Mouse (Mus musculus): ENCODE results near the gene Zdhhc20. TPM values are rescaled to one million over a fixed set of nuclear protein-coding genes. Genes with fewer than 3 reads are reported as not detected.
A peak's percentile ranks its signal among the peaks of the same experiment; 100 is the strongest.
"Not testable (repeated sequence)": the region's sequence is repeated elsewhere in the genome, so short reads cannot be mapped to it uniquely, and the experiment has no call there.

Zdhhc20 gene
- polyA plus RNA-seq, 1 experiment from 2014 or later = 39.3 TPM

DNA sequence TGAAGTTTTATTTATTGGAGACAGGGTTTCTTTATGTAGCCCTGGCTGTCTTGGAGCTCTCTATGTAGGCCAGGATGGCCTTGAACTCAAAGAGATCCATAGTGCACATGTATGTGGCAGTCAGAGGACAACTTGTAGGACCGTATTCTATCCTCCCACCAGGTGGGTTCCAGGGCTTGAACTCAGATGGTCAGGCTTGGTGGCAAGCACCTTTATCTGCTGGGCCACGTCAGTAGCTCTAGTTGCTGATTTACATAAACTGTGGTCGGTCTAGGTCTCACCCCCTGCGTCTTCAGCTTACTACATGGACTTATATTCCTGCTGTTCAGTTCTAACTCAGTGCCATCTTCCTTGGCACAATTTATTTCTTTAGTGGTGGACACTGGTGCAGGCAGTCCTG lies 21.2 kb upstream of the Zdhhc20 start:
- no peak for ATAC-seq
- H3K27me3 ChIP-seq = no peaks in the 10 kb centered on the region
- in situ Hi-C loops (cut with MboI; ENCODE audit: low pct_unique_long_range_greater_than_20kb) = loop anchor here (5.0 kb wide), 2 partner anchors 104 to 229 kb away; no protein-coding TSS in a partner anchor
- POLR2A ChIA-PET = no interaction called here
- DNase-seq (ENCODE audit: low read depth, low spot score) = no peak
- CTCF ChIA-PET = no interaction called here
- no peak for TF ChIP-seq CTCF (IDR thresholded peaks at IDR 0.05)

DNA sequence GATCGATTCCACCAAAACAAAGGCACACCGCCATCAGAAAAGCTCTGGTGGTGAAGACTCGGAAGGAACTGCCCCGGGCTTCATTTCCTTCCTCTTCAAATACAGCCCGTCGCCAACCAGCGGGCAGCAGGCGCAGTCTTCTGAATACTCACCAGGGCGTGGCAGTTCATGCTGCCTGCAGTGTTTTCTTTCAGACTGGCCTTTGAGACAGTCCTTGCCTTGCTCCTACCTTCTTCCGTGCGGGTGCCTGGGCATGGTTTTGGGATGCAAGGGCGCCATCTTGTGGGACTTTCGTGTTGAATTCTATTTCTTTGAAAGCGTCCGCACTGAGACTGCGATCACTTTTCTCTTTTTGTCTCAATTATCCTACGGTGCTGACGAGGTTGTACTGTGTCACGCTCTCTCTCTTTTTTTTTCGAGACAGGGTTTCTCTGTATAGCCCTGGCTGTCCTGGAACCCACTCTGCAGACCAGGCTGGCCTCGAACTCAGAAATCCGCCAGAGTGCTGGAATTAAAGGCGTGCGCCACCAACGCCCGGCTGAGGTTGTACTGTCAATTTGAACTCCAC lies 20.5 kb upstream of the Zdhhc20 start:
- in situ Hi-C loops (cut with MboI; ENCODE audit: low pct_unique_long_range_greater_than_20kb) = loop anchor here (5.0 kb wide), 2 partner anchors 103 to 228 kb away; no protein-coding TSS in a partner anchor

DNA sequence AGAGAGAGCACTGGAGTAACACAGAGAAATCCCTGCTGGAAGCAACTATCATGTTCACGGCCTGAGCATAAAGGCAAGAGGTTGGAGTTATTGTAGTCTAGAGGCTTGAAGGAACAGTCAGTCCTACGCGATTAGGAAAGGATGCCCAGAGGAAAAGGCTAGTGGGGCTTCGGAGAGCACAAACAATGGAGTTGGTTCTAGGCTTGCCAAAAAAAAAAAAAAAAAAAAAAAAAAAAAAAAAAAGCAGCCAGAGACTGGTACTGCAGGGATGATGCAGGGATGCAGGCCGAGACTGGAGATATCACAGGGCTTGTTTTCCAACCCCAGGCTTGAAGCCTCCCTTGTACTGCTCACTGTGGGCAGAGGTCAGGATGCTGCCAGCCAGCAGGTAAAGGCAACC lies 19.2 kb upstream of the Zdhhc20 start:
- ChIA-PET CTCF (interaction anchor here (1.0 to 1.3 kb wide), 4 partner anchors 22 to 226 kb away, joined by 3 to 4 read pairs (median 3); no protein-coding TSS in a partner anchor), POLR2A (no interaction called here)
- ATAC-seq = no peak
- in situ Hi-C loops (cut with MboI; ENCODE audit: low pct_unique_long_range_greater_than_20kb) = no loop called here
- no peaks in the 10 kb centered on the region for H3K27me3 ChIP-seq
- no peak for TF ChIP-seq CTCF (IDR thresholded peaks at IDR 0.05)
- no peak for DNase-seq (ENCODE audit: low read depth, low spot score)

More for the DNA sequence above, 20.5 kb upstream of the Zdhhc20 start:
- peak; percentile 86 for TF ChIP-seq CTCF (IDR thresholded peaks at IDR 0.05)
- no peaks in the 10 kb centered on the region for H3K27me3 ChIP-seq
- DNase-seq (ENCODE audit: low read depth, low spot score) (peak; percentile 39), ATAC-seq (peak; percentile 85)
- ChIA-PET CTCF (interaction anchor here (1.1 to 1.3 kb wide), 2 partner anchors 226 to 227 kb away, joined by 3 read pairs; no protein-coding TSS in a partner anchor), POLR2A (no interaction called here)

DNA sequence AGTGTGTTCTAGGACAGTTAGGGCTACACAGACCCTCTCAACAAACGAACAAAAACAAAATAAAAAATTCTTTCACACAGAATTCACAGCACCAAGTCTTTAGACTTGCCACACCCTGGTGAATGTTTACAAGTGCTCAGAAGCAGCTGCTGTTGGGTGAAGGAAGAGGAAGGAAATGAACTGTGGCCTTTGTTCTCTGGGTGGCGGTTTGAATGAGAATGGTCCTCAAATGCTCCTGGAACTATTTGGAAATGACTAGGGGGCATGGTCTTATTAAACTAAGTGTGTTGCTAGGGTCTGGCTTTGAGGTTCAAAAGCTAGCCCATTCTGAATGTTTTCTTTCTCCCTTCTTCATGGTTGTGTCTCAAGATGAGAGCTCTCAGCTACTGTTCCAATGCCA lies 18.4 kb upstream of the Zdhhc20 start:
- CTCF ChIA-PET = interaction anchor here (1.3 kb wide), 1 partner anchor 26 kb away, joined by 4 read pairs; no protein-coding TSS in a partner anchor
- H3K27me3 ChIP-seq = no peaks in the 10 kb centered on the region
- in situ Hi-C loops (cut with MboI; ENCODE audit: low pct_unique_long_range_greater_than_20kb) = no loop called here
- ATAC-seq (no peak), DNase-seq (ENCODE audit: low read depth, low spot score) (no peak)
- POLR2A ChIA-PET = no interaction called here
- TF ChIP-seq CTCF (IDR thresholded peaks at IDR 0.05) = no peak

DNA sequence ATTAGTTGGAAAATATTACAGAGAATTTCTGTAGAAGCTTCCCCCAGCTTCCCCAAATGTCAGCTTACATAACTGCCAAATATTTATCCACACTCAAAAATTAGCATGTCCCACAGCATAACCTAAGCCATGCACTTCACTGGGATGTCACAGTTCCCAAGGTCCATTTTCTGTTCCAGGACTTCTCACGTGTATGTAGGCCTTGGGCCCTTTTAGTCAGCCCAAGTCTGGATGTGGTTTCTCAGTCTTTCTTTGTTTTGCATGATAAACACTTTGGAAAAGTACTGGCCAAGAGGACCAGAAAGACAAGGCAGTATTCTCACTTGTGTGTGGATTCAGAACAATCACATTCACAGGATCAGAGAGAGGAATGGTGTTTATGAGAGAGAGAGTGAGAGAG lies 11.9 kb upstream of the Zdhhc20 start:
- POLR2A ChIA-PET = no interaction called here
- CTCF ChIA-PET = no interaction called here
- ATAC-seq (no peak), DNase-seq (ENCODE audit: low read depth, low spot score) (no peak)
- no peak for TF ChIP-seq CTCF (IDR thresholded peaks at IDR 0.05)
- in situ Hi-C loops (cut with MboI; ENCODE audit: low pct_unique_long_range_greater_than_20kb) = loop anchor here (5.0 kb wide), 1 partner anchor 40 kb away; no protein-coding TSS in a partner anchor
- H3K27me3 ChIP-seq = no peaks in the 10 kb centered on the region

DNA sequence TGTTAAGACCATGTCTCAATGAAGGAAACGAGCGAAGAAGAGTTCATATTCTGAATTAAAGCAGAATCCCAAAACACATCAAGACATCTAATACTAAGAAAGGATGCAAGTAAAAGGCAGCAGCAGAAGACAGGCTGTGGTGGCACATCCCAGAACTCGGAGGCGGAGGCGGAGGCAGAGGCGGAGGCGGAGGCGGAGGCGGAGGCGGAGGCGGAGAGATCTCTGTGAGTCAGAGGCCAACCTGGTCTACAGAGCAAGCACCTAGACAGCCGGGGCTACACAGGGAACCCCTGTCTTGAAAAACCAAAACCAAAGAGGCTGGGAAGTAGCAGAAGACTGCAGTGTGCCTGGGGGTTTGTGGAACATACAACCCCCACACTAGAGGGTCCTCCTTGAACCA lies 6.8 kb upstream of the Zdhhc20 start:
- ATAC-seq = no peak
- DNase-seq (ENCODE audit: low read depth, low spot score) = no peak
- POLR2A ChIA-PET = no interaction called here
- in situ Hi-C loops (cut with MboI; ENCODE audit: low pct_unique_long_range_greater_than_20kb) = no loop called here
- H3K27me3 ChIP-seq = no peaks in the 10 kb centered on the region
- CTCF ChIA-PET = no interaction called here
- TF ChIP-seq CTCF (IDR thresholded peaks at IDR 0.05) = no peak

DNA sequence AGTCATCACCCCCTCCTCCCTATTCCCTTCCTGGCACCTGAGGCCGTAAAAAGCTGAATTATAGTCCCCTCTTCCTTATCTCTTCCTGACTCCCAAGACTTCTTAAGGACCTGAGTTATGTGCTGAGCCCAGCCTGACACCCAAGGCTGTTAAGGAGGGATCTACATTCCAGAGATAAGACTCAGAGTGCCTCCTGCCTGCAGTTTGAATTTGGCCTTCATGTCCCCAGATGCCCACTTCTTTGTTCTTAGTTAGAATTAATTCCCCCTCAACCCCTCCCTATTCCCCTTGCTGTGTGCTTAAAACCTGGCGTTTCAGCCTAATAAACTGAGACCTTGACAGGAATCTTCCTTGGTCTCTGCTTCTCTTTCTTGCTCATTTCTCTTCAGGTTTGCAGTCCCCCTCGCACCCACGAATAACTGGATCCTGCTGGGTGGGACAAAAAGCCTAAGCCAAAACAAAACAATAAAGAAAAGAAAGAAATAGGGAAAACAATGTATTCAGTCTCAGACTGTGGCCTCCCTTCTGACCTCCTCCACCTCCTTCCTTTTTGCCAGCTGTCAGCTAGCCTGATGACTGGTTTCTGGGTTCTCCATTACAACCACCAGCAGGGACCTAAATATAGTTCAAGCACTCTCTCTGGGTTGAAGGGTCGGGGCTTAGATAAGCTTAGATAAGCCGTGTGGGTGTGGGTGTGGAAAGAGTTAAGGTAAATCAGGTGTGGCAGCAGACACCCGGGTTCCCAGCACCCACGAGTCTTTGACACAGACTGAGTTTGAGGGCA lies 6.2 kb upstream of the Zdhhc20 start:
- ATAC-seq; POLR2A ChIA-PET; in situ Hi-C loops (cut with MboI; ENCODE audit: low pct_unique_long_range_greater_than_20kb); H3K27me3 ChIP-seq; CTCF ChIA-PET; DNase-seq (ENCODE audit: low read depth, low spot score): not testable (repeated sequence)

DNA sequence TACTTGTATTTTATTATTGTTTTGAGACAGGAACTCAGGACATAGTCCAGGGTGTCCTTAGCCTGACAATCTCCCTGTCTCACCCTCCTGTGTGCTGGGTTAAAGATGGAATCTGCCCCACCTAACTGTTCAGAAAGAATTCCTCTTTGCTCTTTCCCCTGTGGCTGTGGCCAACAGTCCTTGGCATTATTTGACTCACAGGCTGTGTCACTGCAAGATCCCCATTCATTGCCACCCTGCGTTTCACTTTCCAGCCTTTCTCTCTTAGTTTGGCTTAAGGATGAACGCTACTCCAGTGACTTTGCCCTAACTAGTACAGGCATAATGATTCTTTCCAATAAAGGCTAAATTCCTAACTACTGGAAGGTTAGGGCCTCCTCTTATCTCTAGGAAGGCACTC lies 4.3 kb upstream of the Zdhhc20 start:
- ATAC-seq (no peak), DNase-seq (ENCODE audit: low read depth, low spot score) (no peak)
- CTCF ChIA-PET = no interaction called here
- no peaks in the 10 kb centered on the region for H3K27me3 ChIP-seq
- POLR2A ChIA-PET = no interaction called here
- in situ Hi-C loops (cut with MboI; ENCODE audit: low pct_unique_long_range_greater_than_20kb) = no loop called here
- TF ChIP-seq CTCF (IDR thresholded peaks at IDR 0.05) = no peak

DNA sequence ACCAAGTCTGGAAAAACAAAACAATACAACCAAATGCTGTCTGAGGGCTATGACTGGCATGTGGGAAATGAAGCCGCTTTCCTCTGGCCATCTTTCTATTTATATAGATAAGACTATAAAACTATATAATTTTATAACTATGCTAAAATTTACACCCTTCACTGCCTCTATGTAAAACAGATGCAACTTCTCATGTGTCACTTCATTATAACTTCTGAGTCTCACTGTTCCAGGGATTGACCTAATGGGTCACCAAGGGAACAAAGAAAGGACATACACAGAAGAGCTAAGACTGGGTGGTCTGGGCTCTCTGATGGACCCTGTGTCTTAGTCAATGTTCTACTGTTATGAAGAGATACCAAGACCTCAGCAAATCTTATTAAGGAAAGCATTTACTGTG lies 2.9 kb upstream of the Zdhhc20 start:
- ATAC-seq = no peak
- no peaks in the 10 kb centered on the region for H3K27me3 ChIP-seq
- ChIA-PET CTCF (no interaction called here), POLR2A (no interaction called here)
- no peak for TF ChIP-seq CTCF (IDR thresholded peaks at IDR 0.05)
- DNase-seq (ENCODE audit: low read depth, low spot score) = no peak
- in situ Hi-C loops (cut with MboI; ENCODE audit: low pct_unique_long_range_greater_than_20kb) = no loop called here

DNA sequence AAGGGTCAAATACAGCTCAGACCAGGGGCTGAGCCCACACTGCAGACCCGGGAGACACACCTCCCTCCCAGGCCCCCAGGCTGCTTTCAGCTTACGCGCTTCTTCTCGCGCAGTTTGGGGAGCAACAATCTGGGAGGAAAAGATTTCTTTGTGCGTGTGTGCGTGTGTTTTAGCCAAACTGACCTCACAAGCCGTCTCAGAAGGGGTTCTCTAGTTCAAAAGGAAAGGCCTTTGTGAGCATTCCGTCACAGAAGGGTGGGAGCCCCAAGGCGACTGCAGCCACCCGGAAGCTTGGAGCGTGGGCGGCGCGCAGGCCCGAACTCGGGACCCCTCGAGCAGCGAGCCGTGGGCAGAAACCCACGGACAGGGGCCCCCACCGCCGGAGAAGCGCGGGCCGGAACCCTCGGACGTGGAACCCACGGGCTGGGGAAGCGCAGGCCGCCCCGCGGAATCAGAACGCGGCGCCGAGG lies 500 bp downstream of the Zdhhc20 start:
- ChIA-PET CTCF (interaction anchor here (1.1 to 1.9 kb wide), 2 partner anchors 9 to 26 kb away, joined by 4 to 5 read pairs; no protein-coding TSS in a partner anchor), POLR2A (interaction anchor here (1.1 to 1.6 kb wide), 2 partner anchors 31 to 384 kb away, joined by 3 to 5 read pairs; no protein-coding TSS in a partner anchor)
- TF ChIP-seq CTCF (IDR thresholded peaks at IDR 0.05) = no peak
- DNase-seq (ENCODE audit: low read depth, low spot score) (no peak), ATAC-seq (peak; percentile 73)
- H3K27me3 ChIP-seq = no peaks in the 10 kb centered on the region
- in situ Hi-C loops (cut with MboI; ENCODE audit: low pct_unique_long_range_greater_than_20kb) = no loop called here

DNA sequence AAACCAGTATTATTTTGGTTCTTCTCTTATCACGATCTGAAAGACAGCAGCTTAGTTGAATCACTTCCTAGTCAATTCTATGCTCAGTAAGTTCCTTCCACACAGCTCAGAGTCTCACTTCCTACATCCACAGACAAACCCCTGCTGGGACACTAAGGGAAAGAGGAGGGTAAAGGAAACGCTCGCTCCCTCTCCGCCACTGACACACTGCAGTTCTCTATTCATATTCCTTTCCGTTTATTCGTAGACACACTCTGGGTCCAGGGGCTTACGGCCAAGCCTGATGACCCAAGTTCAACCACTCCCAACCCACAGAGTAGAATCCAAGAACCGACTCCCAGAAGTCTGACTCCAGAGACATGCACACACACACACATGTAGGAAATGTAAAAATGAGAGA lies 2.9 kb downstream of the Zdhhc20 start:
- H3K27me3 ChIP-seq = no peaks in the 10 kb centered on the region
- DNase-seq (ENCODE audit: low read depth, low spot score) (no peak), ATAC-seq (no peak)
- in situ Hi-C loops (cut with MboI; ENCODE audit: low pct_unique_long_range_greater_than_20kb) = no loop called here
- ChIA-PET CTCF (interaction anchor here (1.4 kb wide), 2 partner anchors 23 to 24 kb away, joined by 3 read pairs; no protein-coding TSS in a partner anchor), POLR2A (interaction anchor here (0.9 kb wide), 1 partner anchor 13 kb away, joined by 3 read pairs; no protein-coding TSS in a partner anchor)
- TF ChIP-seq CTCF (IDR thresholded peaks at IDR 0.05) = no peak
